Mouse (Mus musculus) CH12.LX (cell line): ENCODE results near the gene Dennd6a. TPM values are rescaled to one million over a fixed set of nuclear protein-coding genes. Genes with fewer than 3 reads are reported as not detected.

Experiments used
- DNase-seq: peaks from one replicate; pipeline ENCODE4 v3.0.0-alpha.2; 2013; ENCODE audit errors: extremely low read depth
- H3K27ac ChIP-seq: 2 replicates; pipeline ENCODE4 v1.5.1; 2012; ENCODE audit warnings: low read depth, mild to moderate bottlenecking, control low read depth, moderate library complexity; ENCODE audit not compliant: insufficient read depth
- H3K27me3 ChIP-seq: replicated peaks from 2 replicates; pipeline ENCODE3; 2012; ENCODE audit warnings: inconsistent platforms
- H3K36me3 ChIP-seq, 2 experiments: replicated peaks in 1 of 2; 2 replicates each; pipeline versions ENCODE3 to v1.6.1; 2012; ENCODE audit warnings: inconsistent platforms in 1 of 2, low read length in 1 of 2, mild to moderate bottlenecking in 1 of 2, mixed read lengths in 1 of 2, moderate library complexity in 1 of 2; ENCODE audit not compliant: control insufficient read depth in 1 of 2, insufficient read depth in 1 of 2
- H3K4me1 ChIP-seq, 2 experiments: 2 replicates each; pipeline ENCODE4 v1.6.1; 2012; ENCODE audit warnings: inconsistent platforms in 1 of 2, moderate library complexity in 1 of 2; ENCODE audit not compliant: insufficient read depth in 2 of 2, control insufficient read depth in 1 of 2
- H3K4me2 ChIP-seq: 2 replicates; pipeline ENCODE4 v1.6.1; 2012; ENCODE audit warnings: low read depth, mild to moderate bottlenecking, control low read depth; ENCODE audit not compliant: poor library complexity, insufficient read depth, severe bottlenecking
- H3K4me3 ChIP-seq, 3 experiments: fragments of 150-350 bp in 1 of 3; sonication (generic) in 1 of 3; replicated peaks in 1 of 3; 2 replicates each; pipeline versions ENCODE3 to v1.5.1; 2011 to 2012; ENCODE audit warnings: low read depth in 2 of 3, low read length in 2 of 3, mild to moderate bottlenecking in 2 of 3, moderate library complexity in 2 of 3, control low read depth in 1 of 3, improper control_type of control experiment in 1 of 3, inconsistent platforms in 1 of 3, mixed read lengths in 1 of 3; ENCODE audit not compliant: poor library complexity in 1 of 3
- H3K79me2 ChIP-seq: replicated peaks from 2 replicates; pipeline ENCODE4 v1.6.1; 2012; ENCODE audit warnings: mild to moderate bottlenecking, moderate library complexity; ENCODE audit not compliant: control insufficient read depth, poor library complexity, insufficient read depth, severe bottlenecking; ENCODE audit errors: extremely low read depth
- H3K9ac ChIP-seq: 2 replicates; pipeline ENCODE4 v1.6.1; 2012; ENCODE audit warnings: low read depth, mild to moderate bottlenecking, control low read depth, moderate library complexity; ENCODE audit not compliant: insufficient read depth
- H3K9me3 ChIP-seq: replicated peaks from 2 replicates; pipeline ENCODE3; 2012; ENCODE audit warnings: low read length, inconsistent platforms, mixed read lengths
- BHLHE40 ChIP-seq: IDR thresholded peaks from 2 replicates; pipeline ENCODE4 v1.6.1; 2011; ENCODE audit warnings: mild to moderate bottlenecking, low read depth, low read length, improper control_type of control experiment
- CHD2 ChIP-seq: IDR thresholded peaks from 2 replicates; pipeline ENCODE4 v1.6.1; 2011; ENCODE audit warnings: low read length, improper control_type of control experiment
- CTCF ChIP-seq, 2 experiments: IDR thresholded peaks in 1 of 2; conservative IDR thresholded peaks in 1 of 2; 2 replicates each; pipeline ENCODE4 v1.5.1; 2011 to 2012; ENCODE audit warnings: low read depth in 2 of 2, low read length in 2 of 2, improper control_type of control experiment in 1 of 2, inconsistent platforms in 1 of 2, mild to moderate bottlenecking in 1 of 2, moderate library complexity in 1 of 2
- ELF1 ChIP-seq: IDR thresholded peaks from 2 replicates; pipeline ENCODE4 v1.6.1; 2014; ENCODE audit warnings: low read depth, mild to moderate bottlenecking, inconsistent platforms, low read length, improper control_type of control experiment
- ETS1 ChIP-seq: conservative IDR thresholded peaks from 2 replicates; pipeline ENCODE4 v1.6.1; 2012; ENCODE audit warnings: low read depth, mild to moderate bottlenecking, inconsistent platforms, low read length, improper control_type of control experiment, moderate library complexity
- GABPA ChIP-seq: IDR thresholded peaks from 2 replicates; pipeline ENCODE4 v1.6.1; 2012; ENCODE audit warnings: low read depth, low read length, improper control_type of control experiment, inconsistent platforms; ENCODE audit not compliant: insufficient replicate concordance
- HCFC1 ChIP-seq: IDR thresholded peaks from 2 replicates; pipeline ENCODE4 v1.6.1; 2012; ENCODE audit warnings: low read depth, mild to moderate bottlenecking, inconsistent platforms, low read length, improper control_type of control experiment
- JUND ChIP-seq: conservative IDR thresholded peaks from 2 replicates; pipeline ENCODE4 v1.6.1; 2011; ENCODE audit warnings: low read depth, low read length, improper control_type of control experiment
- MAZ ChIP-seq: IDR thresholded peaks from 2 replicates; pipeline ENCODE4 v1.6.1; 2012; ENCODE audit warnings: low read depth, mild to moderate bottlenecking, inconsistent platforms, low read length, improper control_type of control experiment, moderate library complexity
- MXI1 ChIP-seq: IDR thresholded peaks from 2 replicates; pipeline ENCODE4 v1.6.1; 2011; ENCODE audit warnings: mild to moderate bottlenecking, low read depth, low read length, improper control_type of control experiment
- PAX5 ChIP-seq: IDR thresholded peaks from 2 replicates; pipeline ENCODE4 v1.6.1; 2012; ENCODE audit warnings: low read length, inconsistent platforms, mixed read lengths
- POLR2A ChIP-seq: IDR thresholded peaks from 2 replicates; pipeline ENCODE4 v1.6.1; 2011; ENCODE audit warnings: low read depth, mild to moderate bottlenecking, improper control_type of control experiment, low read length
- RAD21 ChIP-seq: IDR thresholded peaks from 2 replicates; pipeline ENCODE4 v1.6.1; 2011; ENCODE audit warnings: low read depth, mild to moderate bottlenecking, low read length, improper control_type of control experiment, moderate library complexity
- SIN3A ChIP-seq: IDR thresholded peaks from 2 replicates; pipeline ENCODE4 v1.6.1; 2012; ENCODE audit warnings: low read length, improper control_type of control experiment, inconsistent platforms
- SMC3 ChIP-seq: IDR thresholded peaks from 2 replicates; pipeline ENCODE4 v1.6.1; 2011; ENCODE audit warnings: low read depth, low read length, improper control_type of control experiment
- TBP ChIP-seq: conservative IDR thresholded peaks from 2 replicates; pipeline ENCODE4 v1.6.1; 2011; ENCODE audit warnings: low read depth, low read length, improper control_type of control experiment
- USF2 ChIP-seq: conservative IDR thresholded peaks from 2 replicates; pipeline ENCODE4 v1.6.1; 2011; ENCODE audit warnings: low read depth, low read length, improper control_type of control experiment
- ZNF384 ChIP-seq: IDR thresholded peaks from 2 replicates; pipeline ENCODE4 v1.6.1; 2012; ENCODE audit warnings: low read depth, low read length, improper control_type of control experiment, inconsistent platforms
- dilution Hi-C: fragments of 300-500 bp; cut with MboI; formaldehyde crosslinking; loops from 2 replicates; pipeline ENCODE4 v1.14.3; 2020; ENCODE audit warnings: low sequenced_read_pairs; ENCODE audit not compliant: extremely low pct_unique_long_range_greater_than_20kb, extremely low pct_ligation_motif_present
- in situ Hi-C: fragments of 300-500 bp; cut with MboI; formaldehyde crosslinking; loops from 3 replicates; pipeline ENCODE4 v1.14.3; 2019; ENCODE audit warnings: low sequenced_read_pairs, low pct_ligation_motif_present, low pct_unique_long_range_greater_than_20kb, mixed read lengths
- polyA plus RNA-seq: library from polyadenylated mRNA; unstranded; fragments of >175 nt; gene quantifications from 2 replicates; pipeline ENCODE4 v1.2.1, GENCODE M21; 2012; ENCODE audit warnings: low read depth; ENCODE audit not compliant: insufficient read length
- total RNA-seq, 2 experiments: library from RNA; depleted of rRNA; stranded (reverse); fragments of 300-350 nt in 1 of 2; fragments of >200 nt in 1 of 2; gene quantifications; 2 replicates each; pipeline ENCODE4 v1.2.3; 2012 to 2014

Gene Dennd6a
- total and polyA plus RNA-seq, 3 experiments: 6.5 to 22.9 (median 13.0) TPM

DNA sequence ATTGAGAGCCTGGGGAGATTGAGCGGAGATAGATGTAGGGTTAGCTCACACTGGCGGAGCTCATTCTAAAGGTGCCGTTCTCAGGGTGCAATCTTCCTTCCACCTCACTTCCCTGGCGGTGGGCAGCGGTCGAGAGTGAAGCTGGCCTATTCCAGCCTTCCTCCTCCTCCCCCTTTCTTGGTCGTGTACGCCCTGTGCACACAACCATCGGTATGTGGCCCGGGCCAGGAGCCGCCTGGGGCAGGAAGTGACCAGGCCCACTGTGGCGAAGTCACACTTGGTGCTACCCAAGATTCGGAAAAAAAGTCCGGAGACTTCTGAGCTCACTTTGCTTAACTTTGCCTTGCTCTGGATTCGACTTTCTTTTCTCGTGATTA, 65.0 kb downstream of the Dennd6a start:
- Histone ChIP-seq H3K9ac (peak overlapping the region; percentile 85), H3K4me3 (peak overlapping the region; percentile 65 to 95 (median 84)), H3K27ac (peak overlapping the region; percentile 67), H3K27me3 (no peaks in the 10 kb centered on the region), H3K4me2 (no peak overlapping the region), H3K4me1 (peaks cover 2 to 35% of the 10 kb centered on the region in 2 experiments; a peak in 3 of 4 replicates), H3K79me2 (peaks cover 53% of the 10 kb centered on the region), H3K9me3 (no peaks in the 10 kb centered on the region), H3K36me3 (peaks cover 0 to 2% of the 10 kb centered on the region in 2 experiments)
- dilution Hi-C loops (no loop called here), in situ Hi-C loops (no loop called here)
- DNase-seq: peak; percentile 52
- TF ChIP-seq JUND: no peak
- no peak for TF ChIP-seq TBP
- TF ChIP-seq USF2: no peak
- no peak for TF ChIP-seq GABPA
- TF ChIP-seq ELF1: 0 out of 2 replicates have a peak, but pooled peaks have one; percentile 36

DNA sequence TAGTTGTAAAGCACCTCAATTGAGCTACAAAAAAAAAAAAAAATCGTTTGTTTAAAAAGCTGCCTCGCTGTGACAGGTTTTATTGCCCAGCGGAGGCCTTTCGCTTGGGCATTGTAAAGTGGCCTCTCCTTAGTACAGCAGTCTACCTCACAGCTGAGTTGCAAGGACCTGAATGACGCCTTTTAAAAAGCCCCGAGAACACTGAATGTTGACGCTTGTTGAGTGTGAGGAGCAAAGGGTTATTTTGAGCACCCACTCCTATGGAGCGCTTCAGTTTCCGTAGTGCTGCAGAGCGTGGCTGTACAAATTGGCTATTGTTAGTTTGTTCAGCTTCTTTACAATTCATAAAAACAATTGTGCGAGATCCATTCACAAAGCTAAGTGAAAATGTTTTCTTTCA, 65.6 kb downstream of the Dennd6a start:
- Histone ChIP-seq H3K27me3 (no peaks in the 10 kb centered on the region), H3K4me3 (peak overlapping the region; percentile 65 to 95 (median 84)), H3K4me2 (peak overlapping the region; percentile 82), H3K9ac (peak overlapping the region; percentile 85), H3K79me2 (peaks cover 58% of the 10 kb centered on the region), H3K4me1 (peaks cover 2 to 36% of the 10 kb centered on the region in 2 experiments; a peak in 3 of 4 replicates), H3K36me3 (peaks cover 0 to 2% of the 10 kb centered on the region in 2 experiments), H3K27ac (no peak overlapping the region), H3K9me3 (no peaks in the 10 kb centered on the region)
- in situ Hi-C loops (no loop called here), dilution Hi-C loops (no loop called here)
- DNase-seq: no peak
- TF ChIP-seq RAD21 (no peak), SIN3A (peak; percentile 16; the same call in 1 of the 2 replicates), PAX5 (no peak), BHLHE40 (no peak), MAZ (no peak), HCFC1 (no peak)

DNA sequence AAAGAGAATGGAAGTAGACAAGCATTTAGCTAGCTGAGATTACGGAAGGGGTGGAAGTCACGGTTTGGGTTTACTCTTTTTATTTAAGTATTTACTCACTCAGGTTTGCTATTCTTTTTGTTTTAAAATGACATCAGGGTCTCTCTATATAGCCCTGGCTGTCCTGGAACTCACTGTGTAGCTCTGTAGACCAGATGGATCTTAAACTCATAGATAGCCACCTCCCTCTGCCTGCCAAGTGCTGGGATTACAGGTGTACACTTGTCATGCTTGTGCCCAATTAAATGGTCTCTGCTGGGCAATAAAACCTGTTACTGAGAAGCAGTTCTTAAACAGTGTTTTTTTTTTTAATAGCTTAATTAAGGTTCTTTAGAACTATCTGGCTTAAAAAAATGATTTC, 66.3 kb downstream of the Dennd6a start:
- Histone ChIP-seq H3K27me3 (no peaks in the 10 kb centered on the region), H3K27ac (no peak overlapping the region), H3K9me3 (no peaks in the 10 kb centered on the region), H3K36me3 (peaks cover 0 to 2% of the 10 kb centered on the region in 2 experiments), H3K9ac (peak overlapping the region; percentile 85), H3K4me1 (peaks cover 2 to 39% of the 10 kb centered on the region in 2 experiments; a peak in 3 of 4 replicates), H3K4me3 (peak overlapping the region; percentile 57 to 95 (median 65)), H3K4me2 (peak overlapping the region; percentile 97), H3K79me2 (peaks cover 64% of the 10 kb centered on the region)
- in situ Hi-C loops: no loop called here
- dilution Hi-C loops: no loop called here
- peak; percentile 58 for DNase-seq
- peak in 1 of 2 experiments; percentile 43; a peak in 2 of 4 replicates for TF ChIP-seq CTCF (conservative IDR thresholded peaks at IDR 0.05 in 1 of 2, IDR thresholded peaks at IDR 0.05 in 1 of 2; ENCODE audit: low read depth in 2 of 2, low read length in 2 of 2)
- TF ChIP-seq SMC3: peak; percentile 29
- no peak for TF ChIP-seq GABPA
- peak; percentile 24; the same call in 1 of the 2 replicates for TF ChIP-seq SIN3A
- no peak for TF ChIP-seq POLR2A
- TF ChIP-seq CHD2: no peak
- TF ChIP-seq MXI1: peak; percentile 40
- TF ChIP-seq RAD21: peak; percentile 38
- TF ChIP-seq ZNF384: no peak
- no peak for TF ChIP-seq ETS1
